Mouse (Mus musculus) mammary gland, adult 2 months (tissue): ENCODE measurements around the gene Kmt2d. TPM values are rescaled to one million over a fixed set of nuclear protein-coding genes. Genes with fewer than 3 reads are reported as not detected.

Experiments
- polyA plus RNA-seq: library from polyadenylated mRNA; depleted of rRNA; stranded (reverse); fragments of >200 nt; gene quantifications from 2 replicates; pipeline ENCODE4 v1.2.3, GENCODE M21; 2012; ENCODE audit warnings: low replicate concordance; rRNA removed

Kmt2d gene
- polyA plus RNA-seq: 22.0 and 43.2 TPM in 2 replicates

GRCm38 (mm10) chr15:98871070-98871915 is at the start of gene Kmt2d:
Kmt2d (minus strand) TSS chr15:98871204.

DNA sequence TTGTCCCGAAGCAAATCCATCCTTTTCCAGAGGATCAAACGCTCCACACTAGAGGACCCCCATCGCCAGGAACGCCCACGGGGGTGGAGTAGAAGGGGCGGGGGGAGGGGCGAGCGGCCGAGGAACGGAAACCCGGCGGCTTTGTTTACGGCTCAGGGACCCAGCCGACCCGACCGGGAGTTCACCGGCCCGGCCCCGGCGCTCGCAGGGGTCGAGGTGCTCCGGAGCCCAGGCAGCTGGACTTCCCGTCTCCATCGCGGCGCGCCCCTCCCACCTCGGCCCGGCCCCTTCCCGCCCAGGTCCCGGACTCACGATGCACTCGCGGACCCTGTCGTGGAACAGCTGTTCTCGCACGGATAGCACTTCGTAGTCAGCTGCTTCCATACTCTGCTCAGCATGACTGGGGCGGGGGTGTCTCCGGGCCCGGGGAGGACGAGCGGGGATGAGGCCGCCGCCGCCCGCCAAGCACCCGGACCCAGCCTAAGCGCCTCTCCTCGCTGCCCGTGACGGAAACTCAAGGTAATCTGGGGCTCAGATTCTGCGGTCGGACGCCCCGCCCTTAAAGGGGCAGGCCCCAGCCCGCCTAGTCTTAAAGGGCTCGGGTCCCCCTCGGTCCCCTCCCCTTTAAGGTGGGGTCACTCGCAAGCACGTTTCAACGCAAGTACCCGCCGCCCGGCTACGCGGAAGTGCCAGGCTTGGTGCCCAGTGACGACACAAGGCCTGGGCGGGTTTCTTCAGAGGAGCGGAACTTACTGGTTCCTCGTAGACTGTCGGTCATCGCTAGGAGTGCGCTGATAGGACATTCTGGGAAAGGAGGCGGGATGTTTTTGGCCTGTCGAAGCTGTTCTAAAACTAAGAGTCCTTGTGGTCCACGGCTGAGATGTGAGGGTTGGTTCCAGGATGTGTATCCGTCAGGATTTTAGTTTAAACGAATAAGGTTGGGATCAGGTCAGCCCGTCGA is 46.8 kb upstream of the Kmt2d start, which contains the start of gene Lmbr1l:
TSS of gene Lmbr1l (minus strand) at position 694 of the 961 bp plus-strand sequence.

DNA sequence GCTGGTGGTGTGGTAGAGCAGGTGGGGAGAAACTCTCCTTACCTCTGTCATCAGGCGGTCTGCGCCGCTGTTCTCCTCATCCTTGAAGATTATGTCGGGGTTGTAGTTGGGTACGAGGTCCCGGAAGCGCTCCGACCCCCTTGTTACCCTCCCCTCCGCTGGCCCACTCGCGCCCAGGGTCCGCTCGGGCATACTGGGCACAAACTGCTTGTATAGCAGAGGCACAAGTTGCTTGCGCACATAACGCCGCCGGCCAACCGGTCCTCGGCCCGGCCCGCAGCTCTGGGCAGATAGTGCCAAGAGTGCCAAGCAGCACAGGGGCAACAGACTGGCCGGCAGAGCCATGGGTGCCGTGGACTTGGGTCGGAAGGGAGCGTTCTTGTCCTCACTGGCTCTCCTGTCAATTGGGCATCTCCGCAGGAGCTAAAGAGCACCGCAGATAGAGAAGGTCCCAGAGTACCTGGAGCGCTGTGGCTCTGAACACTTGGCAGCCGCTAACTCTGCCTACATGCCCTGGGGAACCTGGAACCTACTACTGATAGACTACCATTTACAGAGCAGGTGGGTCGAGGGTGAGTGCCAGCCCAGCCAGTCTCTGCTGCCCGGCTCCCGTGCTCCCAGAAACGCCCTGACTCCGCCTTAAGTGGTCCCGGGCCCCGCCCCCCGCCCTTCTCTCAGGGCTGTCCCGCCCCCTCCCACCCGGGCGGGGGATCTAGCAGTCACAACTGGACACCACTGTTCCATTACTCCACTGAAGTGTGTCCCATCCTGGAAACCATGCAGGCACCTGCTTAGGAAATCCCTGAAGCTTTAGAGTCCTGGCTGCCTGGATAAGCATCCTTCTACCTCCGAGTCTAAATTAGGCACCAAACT is 27.2 kb upstream of the Kmt2d start, which contains the start of gene Dhh:
TSS of gene Dhh (minus strand) at position 613 of the 873 bp plus-strand sequence.

GRCm38 (mm10) chr15:98893940-98894745 is 23.1 kb upstream of the Kmt2d start, which contains the start of gene Rhebl1:
Rhebl1 (minus strand) TSS chr15:98894540.

DNA sequence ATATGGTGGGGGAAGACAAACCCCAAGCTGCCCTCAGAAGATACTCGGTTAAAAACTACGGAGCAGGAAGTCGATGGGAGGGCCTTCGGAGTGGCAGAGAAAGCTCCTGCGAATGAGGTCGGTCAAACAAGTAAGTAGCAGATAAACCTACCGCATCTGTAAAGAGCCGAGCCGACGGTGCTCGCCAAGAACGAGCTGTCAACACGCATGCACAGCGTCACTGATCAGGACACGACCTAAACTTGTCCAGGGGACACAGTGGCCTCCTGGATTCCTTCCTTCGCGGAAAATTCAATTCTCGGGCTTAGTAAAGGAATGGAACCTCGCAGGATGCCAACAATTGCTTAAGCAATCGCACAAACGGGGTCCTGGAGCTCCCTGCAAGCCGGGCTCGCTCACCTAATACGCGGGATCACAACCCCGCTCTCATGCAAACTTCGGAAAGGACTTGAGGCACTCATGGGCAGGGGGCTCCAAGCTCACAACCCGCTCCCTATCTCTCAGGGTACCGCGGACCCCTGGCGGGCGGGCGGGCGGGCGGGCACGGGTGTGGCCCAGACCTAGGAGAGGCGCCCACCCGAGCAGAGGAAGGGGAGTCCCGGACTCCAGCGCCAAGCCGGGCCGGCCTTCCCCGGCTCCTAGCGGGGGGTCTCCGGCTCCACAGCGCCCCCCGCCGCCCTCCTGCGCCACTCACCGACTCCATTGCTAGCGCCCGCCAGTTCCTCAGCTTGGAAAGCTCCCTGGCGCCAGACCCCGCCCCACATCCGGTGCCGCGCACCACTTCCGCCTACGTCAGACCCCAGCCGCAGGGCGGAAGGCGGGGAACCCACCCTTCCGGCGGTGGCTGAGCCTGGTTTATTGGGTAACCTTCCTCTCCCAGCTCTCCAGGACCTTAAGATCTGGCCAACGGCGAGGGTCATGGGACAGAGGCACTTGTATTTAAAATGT is 40.0 kb downstream of the Kmt2d start, which contains the start of gene Prkag1:
TSS of gene Prkag1 (minus strand) at position 786 of the 948 bp plus-strand sequence.

DNA sequence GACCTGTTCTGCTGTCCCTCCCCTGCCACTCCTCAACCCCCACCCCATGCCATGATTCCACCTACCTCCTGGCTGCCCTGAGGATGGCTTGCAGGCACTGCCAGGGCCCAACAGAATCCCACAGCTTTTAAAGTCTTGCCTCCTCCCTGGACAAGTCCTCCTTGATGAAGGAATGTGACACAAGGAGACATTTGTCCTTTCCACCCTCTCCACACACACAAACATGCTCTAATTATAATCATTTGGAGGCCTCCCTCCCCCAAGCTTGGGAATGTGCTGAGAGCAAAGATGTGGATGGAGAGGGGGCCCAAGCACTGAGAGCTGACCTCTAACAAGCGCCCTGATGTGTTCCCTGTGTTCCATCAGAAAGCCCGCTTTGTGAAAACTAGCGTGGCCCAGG is 61.6 kb downstream of the Kmt2d start, which contains the start of gene Ddn:
TSS of gene Ddn (minus strand) at position 101 of the 400 bp plus-strand sequence.

GRCm38 (mm10) chr15:98789661-98790535 is 81.1 kb downstream of the Kmt2d start, which contains the start of gene Wnt1:
Wnt1 (plus strand) TSS chr15:98789857.

Other genes starting within 250 kb of the Kmt2d start
- gene Cacnb3, start 240.4 kb downstream of the Kmt2d start, polyA plus RNA-seq: 69.4 and 133 TPM in 2 replicates
- 27.5 and 29.8 TPM in 2 replicates for gene Ddx23, start 208.3 kb downstream of the Kmt2d start, polyA plus RNA-seq
- gene Rnd1, start 193.7 kb downstream of the Kmt2d start, polyA plus RNA-seq: 3.1 and 5.1 TPM in 2 replicates
- 0.23 TPM in 1 of 2 replicates, not detected in the other for gene Ccdc65, start 163.0 kb downstream of the Kmt2d start, polyA plus RNA-seq
- 14.2 and 16.9 TPM in 2 replicates for gene Fkbp11, start 143.0 kb downstream of the Kmt2d start, polyA plus RNA-seq
- 90.1 and 107 TPM in 2 replicates for gene Arf3, start 108.0 kb downstream of the Kmt2d start, polyA plus RNA-seq
- gene Wnt10b, start 93.1 kb downstream of the Kmt2d start, polyA plus RNA-seq: 5.9 and 9.5 TPM in 2 replicates
- 0.68 and 1.3 TPM in 2 replicates for gene Wnt1, start 81.3 kb downstream of the Kmt2d start, polyA plus RNA-seq
- 0.82 and 1.4 TPM in 2 replicates for gene Ddn, start 61.7 kb downstream of the Kmt2d start, polyA plus RNA-seq
- 52.3 and 119 TPM in 2 replicates for gene Prkag1, start 39.7 kb downstream of the Kmt2d start, polyA plus RNA-seq
- 4.1 and 6.9 TPM in 2 replicates for gene Rhebl1, start 23.3 kb upstream of the Kmt2d start, polyA plus RNA-seq
- 2.5 TPM in 2 replicates for gene Dhh, start 27.3 kb upstream of the Kmt2d start, polyA plus RNA-seq
- 53.7 and 143 TPM in 2 replicates for gene Lmbr1l, start 47.0 kb upstream of the Kmt2d start, polyA plus RNA-seq
- gene Tuba1b, start 63.4 kb upstream of the Kmt2d start, polyA plus RNA-seq: 1,283 and 1,704 TPM in 2 replicates
- 83.8 and 253 TPM in 2 replicates for gene Gm49450, start 82.3 kb upstream of the Kmt2d start, polyA plus RNA-seq
- gene Tuba1a, start 82.5 kb upstream of the Kmt2d start, polyA plus RNA-seq: 525 and 719 TPM in 2 replicates
- gene Tuba1c, start 158.7 kb upstream of the Kmt2d start, polyA plus RNA-seq: 112 and 139 TPM in 2 replicates
- gene Prph, start 184.0 kb upstream of the Kmt2d start, polyA plus RNA-seq: 0.43 and 0.81 TPM in 2 replicates
- 2.3 and 3.3 TPM in 2 replicates for gene Troap, start 203.4 kb upstream of the Kmt2d start, polyA plus RNA-seq
- gene C1ql4, start 216.6 kb upstream of the Kmt2d start, polyA plus RNA-seq: not detected in 2 replicates
- gene Dnajc22, start 222.0 kb upstream of the Kmt2d start, polyA plus RNA-seq: 0.66 and 0.68 TPM in 2 replicates